Mouse (Mus musculus): ENCODE data around the gene Csf3.
"Not testable (repeated sequence)": the region's sequence is repeated elsewhere in the genome, so short reads cannot be mapped to it uniquely, and the experiment has no call there.

The Csf3 gene

DNA sequence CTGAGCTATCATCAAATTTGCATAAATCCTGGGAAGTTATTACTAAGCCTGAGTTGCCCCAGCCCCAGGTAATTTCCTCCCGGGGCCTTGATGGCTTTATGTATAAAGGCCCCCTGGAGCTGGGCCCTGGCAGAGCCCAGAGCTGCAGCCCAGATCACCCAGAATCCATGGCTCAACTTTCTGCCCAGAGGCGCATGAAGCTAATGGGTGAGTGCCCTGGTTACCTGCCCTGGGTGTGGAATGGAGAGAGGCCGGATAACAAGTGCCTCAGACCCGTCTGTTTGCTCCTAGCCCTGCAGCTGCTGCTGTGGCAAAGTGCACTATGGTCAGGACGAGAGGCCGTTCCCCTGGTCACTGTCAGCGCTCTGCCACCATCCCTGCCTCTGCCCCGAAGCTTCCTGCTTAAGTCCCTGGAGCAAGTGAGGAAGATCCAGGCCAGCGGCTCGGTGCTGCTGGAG is at the start of gene Csf3:
TSS of gene Csf3 (plus strand) at position 51 of the 458 bp plus-strand sequence.
- no peak for DNase-seq

- peak; percentile 44 to 75 for DNase-seq
These were observed 46.0 kb upstream of the Csf3 start for GRCm38 (mm10) chr11:98655076-98655475.

GRCm38 (mm10) chr11:98660517-98660916 is 40.5 kb upstream of the Csf3 start:
- peak; percentile 32 to 44 for DNase-seq

GRCm38 (mm10) chr11:98664091-98664490 is 37.0 kb upstream of the Csf3 start, which contains the start of gene Gsdma:
TSS of gene Gsdma (plus strand) at chr11:98664351.
- no peak for DNase-seq

GRCm38 (mm10) chr11:98668984-98669383 is 32.1 kb upstream of the Csf3 start:
- DNase-seq = no peak

DNA sequence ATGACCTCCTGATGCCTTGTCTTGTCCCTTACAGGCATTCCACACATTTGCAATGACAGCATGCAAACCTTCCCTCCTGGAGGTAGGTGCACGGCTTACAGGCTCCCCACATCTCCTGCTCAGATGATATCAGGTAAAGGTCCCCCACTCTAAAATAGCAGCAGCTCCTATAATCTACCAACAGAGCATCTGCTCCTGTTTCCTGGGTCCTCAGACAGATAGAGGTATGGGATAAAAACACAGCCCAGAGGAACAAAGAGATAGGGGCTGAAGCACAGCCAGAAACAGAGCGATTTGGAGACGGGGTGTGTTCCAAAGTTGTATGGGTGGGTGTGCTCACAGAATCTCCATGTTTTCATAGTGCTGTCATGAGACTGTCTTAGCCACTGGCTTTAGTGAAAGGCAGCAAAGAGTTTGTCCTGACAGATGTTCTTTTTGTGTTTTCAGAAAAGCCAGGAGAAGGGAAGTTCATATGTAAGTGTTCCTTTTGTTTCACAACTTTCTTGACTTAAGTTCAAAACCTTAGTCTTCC is 29.7 kb upstream of the Csf3 start:
- no peak for DNase-seq

- DNase-seq = no peak
These were observed 29.2 kb upstream of the Csf3 start for GRCm38 (mm10) chr11:98671857-98672256.

DNA sequence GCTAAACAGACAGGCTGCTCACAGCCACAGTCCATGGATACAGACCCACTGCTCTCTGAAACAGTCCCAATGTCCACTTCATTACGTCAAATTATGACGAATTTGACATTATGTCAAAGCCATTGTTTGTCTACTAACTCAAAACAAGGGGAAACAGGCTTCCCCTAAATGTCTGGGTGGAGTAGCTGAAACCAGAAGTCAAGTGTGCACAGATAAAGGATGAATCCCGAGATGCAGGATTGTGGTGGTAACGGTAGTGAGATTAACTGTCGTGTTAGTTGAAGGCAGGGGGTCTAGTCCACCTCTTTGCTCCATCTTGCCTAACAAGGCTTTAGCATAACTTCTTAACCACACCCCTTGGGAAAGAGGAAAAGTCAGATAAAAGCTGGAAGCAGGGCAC is 28.6 kb upstream of the Csf3 start:
- no peak for DNase-seq

DNA sequence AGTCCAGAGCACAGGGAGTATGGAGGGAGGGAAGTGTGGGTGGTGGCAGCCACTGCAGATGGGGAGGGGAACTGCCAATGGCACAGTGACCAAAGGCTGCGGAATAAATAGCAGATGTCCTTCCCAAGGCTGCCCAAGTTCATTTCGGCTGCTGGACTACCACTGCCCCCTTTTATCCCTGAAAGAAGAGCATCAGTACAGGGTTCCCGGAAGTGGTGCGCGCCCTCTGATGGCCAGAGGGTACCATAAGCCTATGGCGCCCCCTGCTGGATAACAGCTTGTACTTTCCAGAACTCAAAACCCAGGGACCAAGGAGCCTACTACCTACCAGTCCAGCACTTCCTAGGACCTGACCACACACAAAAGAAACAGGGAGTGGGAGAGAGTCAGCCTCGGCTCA is 27.9 kb upstream of the Csf3 start:
- DNase-seq = peak in 1 of 2 experiments; percentile 72

DNA sequence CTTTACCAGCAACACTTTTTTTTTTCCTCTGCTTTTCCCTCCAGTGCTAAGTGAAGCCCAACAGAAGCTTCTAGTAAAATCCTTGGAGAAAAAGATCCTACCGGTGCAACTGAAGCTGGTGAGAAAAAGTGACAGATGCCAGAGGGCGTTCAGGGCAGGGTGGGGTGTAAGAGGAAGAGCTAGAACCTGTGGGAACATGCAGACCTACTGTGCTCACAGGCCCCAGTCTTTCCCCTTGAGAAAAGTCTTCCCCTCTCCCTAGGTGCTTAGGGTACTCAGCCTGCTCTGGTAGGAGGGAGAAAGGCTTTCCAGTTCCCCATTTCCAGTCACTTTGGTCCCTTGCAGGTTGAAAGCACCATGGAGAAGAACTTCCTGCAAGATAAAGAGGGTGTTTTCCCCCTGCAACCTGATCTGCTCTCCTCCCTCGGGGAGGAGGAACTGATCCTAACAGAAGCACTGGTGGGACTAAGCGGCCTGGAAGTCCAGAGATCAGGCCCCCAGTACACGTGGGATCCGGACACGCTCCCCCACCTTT is 25.2 kb upstream of the Csf3 start:
- DNase-seq = no peak

GRCm38 (mm10) chr11:98680023-98680422 is 21.0 kb upstream of the Csf3 start:
- DNase-seq = no peak

DNA sequence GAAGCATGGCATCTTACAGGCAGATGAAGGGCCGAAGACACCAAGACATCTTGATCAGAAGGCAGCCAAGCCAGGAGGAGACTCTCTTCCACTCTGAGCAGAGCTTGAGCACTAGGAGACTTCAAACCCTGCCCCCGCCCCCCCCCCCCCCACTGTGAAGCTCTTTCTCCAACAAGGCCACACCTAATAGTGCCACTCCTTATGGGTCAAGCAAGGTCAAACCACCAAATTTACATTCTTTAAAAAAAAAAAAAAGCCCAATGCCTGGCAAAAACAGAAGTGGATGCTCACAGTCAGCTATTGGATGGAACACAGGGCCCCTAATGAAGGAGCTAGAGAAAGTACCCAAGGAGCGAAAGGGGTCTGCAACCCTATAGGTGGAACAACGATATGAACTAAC is 20.5 kb upstream of the Csf3 start:
- DNase-seq = not testable (repeated sequence)

DNA sequence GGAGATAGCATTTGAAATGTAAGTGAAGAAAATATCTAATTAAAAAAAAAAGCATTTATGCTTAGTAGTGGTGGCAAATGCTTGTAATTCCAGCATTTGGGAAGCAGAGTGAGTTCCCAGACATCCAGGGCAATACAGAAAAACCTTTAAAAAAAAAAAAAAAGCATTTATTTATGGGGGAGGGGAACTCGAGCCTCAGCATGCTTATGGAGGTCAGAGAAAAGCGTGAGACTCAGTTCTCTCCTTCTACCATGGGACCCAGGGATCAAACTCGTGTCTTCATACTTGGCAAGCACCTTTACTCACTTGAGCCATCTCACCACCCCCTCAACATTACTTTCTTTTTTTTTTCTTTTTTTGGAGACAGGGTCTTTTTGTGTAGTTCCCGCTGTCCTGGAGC is 19.9 kb upstream of the Csf3 start:
- DNase-seq = no peak

DNA sequence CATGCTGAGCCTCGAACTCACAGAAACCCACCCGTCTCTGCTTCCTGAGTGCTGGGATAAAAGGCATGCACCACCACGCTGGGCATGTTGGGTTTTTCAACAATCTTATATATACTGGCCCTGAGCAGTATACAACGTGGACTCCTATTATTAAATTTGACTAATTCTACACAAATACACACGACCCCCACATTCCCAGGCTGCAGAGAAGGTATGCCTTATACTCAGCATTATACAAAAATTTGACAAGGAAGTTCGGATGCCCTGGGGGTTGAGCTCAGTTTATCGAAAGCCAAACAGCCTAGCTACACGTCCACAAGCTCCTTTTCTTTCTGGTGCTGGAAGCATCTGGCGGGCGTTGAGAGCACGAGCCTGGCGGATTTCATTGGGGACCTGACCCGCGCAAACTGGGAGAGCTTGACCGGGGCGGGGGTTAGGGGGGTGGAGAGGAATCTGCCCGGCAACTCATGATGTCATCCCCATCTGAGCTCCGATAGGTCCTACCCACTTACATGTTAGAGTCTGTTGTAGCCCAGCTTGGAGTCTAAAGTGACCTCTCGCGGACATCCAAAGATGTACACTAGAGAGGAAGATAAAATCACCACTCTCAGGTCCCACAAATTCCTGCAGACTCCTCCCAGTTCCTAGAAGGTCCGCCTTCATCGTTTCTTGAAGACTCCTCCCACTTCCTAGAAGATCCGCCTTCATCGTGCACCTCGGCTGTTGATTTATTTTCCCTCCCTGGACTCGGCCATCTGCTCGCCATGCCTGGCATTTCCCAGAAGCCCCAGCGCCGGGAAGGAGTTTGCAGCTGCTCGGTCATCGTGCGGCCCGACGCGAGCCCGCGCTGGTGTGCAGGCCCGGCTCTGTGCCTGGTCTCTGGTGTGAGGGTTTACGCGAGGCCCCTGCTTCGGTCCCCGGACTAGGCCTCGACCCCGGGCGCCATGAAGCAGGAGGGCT is 19.0 kb upstream of the Csf3 start, which contains the start of gene Psmd3:
TSS of gene Psmd3 (plus strand) at position 769 of the 960 bp plus-strand sequence.
- DNase-seq = peak; percentile 95 to 97

DNA sequence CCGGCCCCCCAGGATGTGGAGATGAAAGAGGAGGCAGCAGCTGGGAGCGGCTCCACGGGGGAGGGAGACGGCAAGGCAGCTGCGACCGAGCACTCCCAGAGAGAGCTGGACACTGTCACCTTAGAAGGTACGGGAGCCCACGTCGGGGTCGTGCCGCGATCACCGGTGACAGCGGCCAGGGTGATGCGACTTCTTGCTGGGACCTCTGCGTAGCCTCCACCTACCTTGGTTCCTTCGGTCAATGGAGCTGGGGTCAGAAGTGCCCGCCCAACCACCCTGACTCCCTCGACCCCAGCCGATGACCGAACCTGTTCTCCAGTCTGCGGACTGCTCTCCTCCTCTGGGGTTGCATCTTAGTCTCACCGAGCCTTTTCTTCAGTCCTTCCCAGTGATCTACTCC is 18.3 kb upstream of the Csf3 start:
- DNase-seq = peak in 1 of 2 experiments; percentile 36

GRCm38 (mm10) chr11:98685642-98686041 is 15.4 kb upstream of the Csf3 start:
- peak; percentile 47 to 53 for DNase-seq

DNA sequence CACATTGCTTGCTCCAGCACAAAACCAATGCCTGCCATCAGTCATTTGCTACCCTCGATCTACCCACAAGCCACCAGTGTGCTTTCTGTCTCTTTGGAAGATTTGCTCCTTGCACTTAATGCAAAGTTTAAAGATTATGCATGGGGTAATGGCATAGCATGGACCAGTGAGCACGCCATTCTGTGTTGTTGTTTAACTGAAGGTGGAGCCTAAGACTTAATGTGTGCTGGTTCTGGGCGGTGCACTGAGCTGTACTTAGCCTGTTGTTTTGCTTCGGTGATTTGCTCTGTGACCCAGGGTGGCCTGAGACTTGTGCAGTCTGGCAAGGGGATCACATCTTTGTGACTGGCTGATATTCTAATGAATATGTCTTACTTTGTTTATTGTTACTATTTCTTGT is 14.1 kb upstream of the Csf3 start:
- peak; percentile 78 to 90 for DNase-seq

DNA sequence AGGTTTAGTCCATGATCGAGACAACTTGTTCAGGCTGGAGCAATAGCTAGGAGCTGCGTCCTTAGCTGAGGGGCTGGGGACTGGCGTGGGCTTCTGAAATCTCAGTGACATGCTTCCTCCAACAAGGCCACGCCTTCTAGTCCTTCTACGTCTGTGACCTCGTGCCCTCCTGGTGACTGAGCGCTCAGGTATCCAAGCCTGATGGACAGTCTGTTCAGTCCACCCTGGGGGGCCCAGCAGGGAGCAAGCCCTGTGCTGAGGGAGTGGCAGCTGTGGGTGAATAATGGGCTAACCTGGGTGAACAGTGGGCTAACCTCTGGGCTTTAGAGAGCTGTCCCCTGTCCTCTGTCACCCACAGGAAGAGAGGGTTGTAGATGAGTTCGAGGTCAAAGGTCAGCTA is 13.1 kb upstream of the Csf3 start:
- DNase-seq = no peak

- DNase-seq = peak in 1 of 2 experiments; percentile 35
These were observed 7.9 kb upstream of the Csf3 start for GRCm38 (mm10) chr11:98693201-98693600.

DNA sequence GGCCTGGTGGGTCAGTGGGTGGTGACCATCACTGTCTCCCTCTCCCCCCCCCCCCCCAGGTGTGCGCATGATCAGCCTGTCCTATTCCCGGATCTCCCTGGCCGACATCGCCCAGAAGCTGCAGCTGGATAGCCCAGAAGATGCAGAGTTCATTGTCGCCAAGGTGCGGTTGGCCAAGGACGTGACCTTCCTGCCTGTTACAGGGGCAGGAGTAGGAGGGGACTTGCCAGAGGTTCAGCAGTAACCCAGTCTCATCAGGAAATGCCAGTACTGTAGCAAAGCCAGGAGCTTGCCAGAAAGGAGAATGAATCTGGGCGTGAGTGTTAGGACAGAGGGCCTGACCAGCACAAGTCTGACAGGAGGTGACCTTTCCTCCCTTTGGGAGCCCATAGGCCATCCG is 7.3 kb upstream of the Csf3 start:
- DNase-seq = no peak

- DNase-seq = no peak
These were observed 6.8 kb upstream of the Csf3 start for GRCm38 (mm10) chr11:98694301-98694700.

- no peak for DNase-seq
These were observed 5.7 kb upstream of the Csf3 start for GRCm38 (mm10) chr11:98695408-98695807.

GRCm38 (mm10) chr11:98696454-98697216 is 4.4 kb upstream of the Csf3 start:
- peak in 1 of 2 experiments; percentile 57 for DNase-seq
